Comparison of ENCODE assay signal across 25 mouse cellular contexts in genomic region chr17:34884704-34885103, GRCm38 (mm10). TPM values are rescaled to one million over a fixed set of nuclear protein-coding genes. Genes with fewer than 3 reads are reported as not detected.
DNase-seq lines count a peak whose midpoint lies in the region; ATAC-seq and TF ChIP-seq lines count a peak whose summit lies in the region.
"Had no signal": no experiment of that assay in that cellular context is flagged by ENCODE, and none has a peak within 500 bp of the region (broad histone marks: within the 10 kb centered on the region; RNA-seq: fewer than 3 reads in every experiment).

No protein-coding gene starts in this region.

- H3K4me1 ChIP-seq in liver, embryonic 12.5 days: peaks cover 47% of the 10 kb centered on the region
- peaks cover 17% of the 10 kb centered on the region for H3K4me1 ChIP-seq in embryonic fibroblast, embryonic 13.5 days (ENCODE audit: control insufficient read depth, insufficient read depth, low read length)
- H3K4me1 ChIP-seq in liver, embryonic 14.5 days (replicated peaks; ENCODE audit: control insufficient read depth in 2 of 2, insufficient read depth in 2 of 2, low read length in 1 of 2): peaks cover 0 to 22% of the 10 kb centered on the region in 2 experiments; a peak in 2 of 4 replicates
- no peaks in the 10 kb centered on the region for H3K4me1 ChIP-seq in midbrain, embryonic 11.5 days (ENCODE audit: control insufficient read depth, insufficient read depth, low read length)
- no peaks in the 10 kb centered on the region for H3K4me1 ChIP-seq in midbrain, embryonic 14.5 days (ENCODE audit: control insufficient read depth, insufficient read depth, low read length)
- H3K4me1 ChIP-seq in forebrain, embryonic 16.5 days (replicated peaks; ENCODE audit: control insufficient read depth, insufficient read depth, low read length): no peaks in the 10 kb centered on the region
- H3K4me1 ChIP-seq: forebrain, embryonic 13.5 days; forebrain, embryonic 15.5 days had no signal

- no peak for TF ChIP-seq POLR2A in embryonic fibroblast, embryonic 13.5 days (IDR thresholded peaks at IDR 0.05; ENCODE audit: low read depth, low read length)

- 0 out of 2 replicates have a peak, but pooled peaks cover 4% of the 10 kb centered on the region for H3K27me3 ChIP-seq in liver, embryonic 12.5 days (replicated peaks)
- no peaks in the 10 kb centered on the region for H3K27me3 ChIP-seq in liver, embryonic 14.5 days (ENCODE audit: control insufficient read depth, insufficient read depth, low read length)
- H3K27me3 ChIP-seq in midbrain, embryonic 11.5 days (ENCODE audit: control insufficient read depth, insufficient read depth, low read length): no peaks in the 10 kb centered on the region
- H3K27me3 ChIP-seq in midbrain, embryonic 14.5 days (ENCODE audit: control insufficient read depth, insufficient read depth, low read length): no peaks in the 10 kb centered on the region
- H3K27me3 ChIP-seq in forebrain, embryonic 16.5 days (replicated peaks; ENCODE audit: control insufficient read depth, insufficient read depth, low read length): 0 out of 2 replicates have a peak, but pooled peaks cover 3% of the 10 kb centered on the region
- H3K27me3 ChIP-seq: embryonic facial prominence, embryonic 13.5 days; embryonic facial prominence, embryonic 15.5 days; forebrain, embryonic 15.5 days; Patski had no signal

- 28% methylated on average over 6 of the region's 6 CpGs for WGBS in liver, embryonic 12.5 days (ENCODE audit: insufficient replicate concordance)
- WGBS in liver, embryonic 14.5 days (ENCODE audit: insufficient replicate concordance): 23% methylated on average over 6 of the region's 6 CpGs
- WGBS in midbrain, embryonic 11.5 days: 93% methylated on average over 6 of the region's 6 CpGs
- WGBS in midbrain, embryonic 14.5 days: 91% methylated on average over 6 of the region's 6 CpGs
- WGBS in forebrain, embryonic 16.5 days: 87% methylated on average over 6 of the region's 6 CpGs

- H3K4me2 ChIP-seq in liver, embryonic 12.5 days: 0 out of 2 replicates have a peak overlapping the region, but pooled peaks have one; percentile 11
- H3K4me2 ChIP-seq in liver, embryonic 14.5 days (ENCODE audit: low read depth): no peak overlapping the region
- H3K4me2 ChIP-seq in midbrain, embryonic 11.5 days: no peak overlapping the region
- no peak overlapping the region for H3K4me2 ChIP-seq in midbrain, embryonic 14.5 days (ENCODE audit: low read length)
- H3K4me2 ChIP-seq in forebrain, embryonic 16.5 days (ENCODE audit: low read length): no peak overlapping the region
- H3K4me2 ChIP-seq: embryonic facial prominence, embryonic 13.5 days; embryonic facial prominence, embryonic 15.5 days; forebrain, embryonic 13.5 days; forebrain, embryonic 15.5 days had no signal

- H3K9me3 ChIP-seq in liver, embryonic 12.5 days (replicated peaks): no peaks in the 10 kb centered on the region
- no peaks in the 10 kb centered on the region for H3K9me3 ChIP-seq in liver, embryonic 14.5 days (ENCODE audit: control insufficient read depth, low read length)
- no peaks in the 10 kb centered on the region for H3K9me3 ChIP-seq in midbrain, embryonic 11.5 days (ENCODE audit: control insufficient read depth, low read length)
- H3K9me3 ChIP-seq in midbrain, embryonic 14.5 days (ENCODE audit: control insufficient read depth, low read length): no peaks in the 10 kb centered on the region
- H3K9me3 ChIP-seq in forebrain, embryonic 16.5 days (ENCODE audit: control insufficient read depth, low read length): no peaks in the 10 kb centered on the region
- H3K9me3 ChIP-seq: embryonic facial prominence, embryonic 13.5 days; embryonic facial prominence, embryonic 15.5 days; forebrain, embryonic 13.5 days; forebrain, embryonic 15.5 days had no signal

- TF ChIP-seq CTCF in embryonic fibroblast, embryonic 13.5 days (IDR thresholded peaks at IDR 0.05; ENCODE audit: borderline replicate concordance, insufficient read depth, low read length): no peak
- TF ChIP-seq CTCF in liver, embryonic 14.5 days (IDR thresholded peaks at IDR 0.05; ENCODE audit: low read depth): no peak

- H3K9ac ChIP-seq in liver, embryonic 12.5 days: peak overlapping the region; percentile 6; the same call in 1 of the 2 replicates
- no peak overlapping the region for H3K9ac ChIP-seq in liver, embryonic 14.5 days (replicated peaks)
- no peak overlapping the region for H3K9ac ChIP-seq in midbrain, embryonic 11.5 days (ENCODE audit: low read length)
- no peak overlapping the region for H3K9ac ChIP-seq in midbrain, embryonic 14.5 days (replicated peaks; ENCODE audit: low read length)
- H3K9ac ChIP-seq in forebrain, embryonic 16.5 days (replicated peaks; ENCODE audit: low read depth, low read length): no peak overlapping the region
- H3K9ac ChIP-seq: embryonic facial prominence, embryonic 13.5 days; embryonic facial prominence, embryonic 15.5 days; forebrain, embryonic 13.5 days; forebrain, embryonic 15.5 days had no signal

- no peak overlapping the region for H3K4me3 ChIP-seq in liver, embryonic 12.5 days
- H3K4me3 ChIP-seq in embryonic fibroblast, embryonic 13.5 days (ENCODE audit: insufficient read depth, low read length): no peak overlapping the region
- no peak overlapping the region for H3K4me3 ChIP-seq in liver, embryonic 14.5 days (ENCODE audit: insufficient read depth in 1 of 2, low read depth in 2 of 2, low read length in 2 of 2)
- H3K4me3 ChIP-seq in midbrain, embryonic 11.5 days (ENCODE audit: low read depth, low read length): no peak overlapping the region
- H3K4me3 ChIP-seq in midbrain, embryonic 14.5 days (replicated peaks; ENCODE audit: low read depth, low read length): no peak overlapping the region
- no peak overlapping the region for H3K4me3 ChIP-seq in forebrain, embryonic 16.5 days (replicated peaks; ENCODE audit: low read length)
- H3K4me3 ChIP-seq: embryonic facial prominence, embryonic 13.5 days; embryonic facial prominence, embryonic 15.5 days; forebrain, embryonic 13.5 days; forebrain, embryonic 15.5 days had no signal

- no peak overlapping the region for H3K27ac ChIP-seq in liver, embryonic 12.5 days
- H3K27ac ChIP-seq in embryonic fibroblast, embryonic 13.5 days (ENCODE audit: insufficient read depth, low read length): peak overlapping the region; percentile 44; the same call in 1 of the 2 replicates
- H3K27ac ChIP-seq in liver, embryonic 14.5 days: no peak overlapping the region
- H3K27ac ChIP-seq in midbrain, embryonic 11.5 days (ENCODE audit: low read depth, low read length): no peak overlapping the region
- no peak overlapping the region for H3K27ac ChIP-seq in midbrain, embryonic 14.5 days (replicated peaks; ENCODE audit: low read depth, low read length)
- H3K27ac ChIP-seq in forebrain, embryonic 16.5 days (ENCODE audit: low read length): no peak overlapping the region
- H3K27ac ChIP-seq: embryonic facial prominence, embryonic 15.5 days; forebrain, embryonic 13.5 days; forebrain, embryonic 15.5 days had no signal

- no peak for DNase-seq in liver
- DNase-seq in liver, embryonic 14.5 days (ENCODE audit: low read depth in 3 of 3, low spot score in 3 of 3): no peak
- no peak for DNase-seq in midbrain, embryonic 11.5 days (ENCODE audit: low spot score, missing footprints)
- no peak for DNase-seq in midbrain, embryonic 14.5 days
- DNase-seq: adrenal gland, adult 8-10 months; adrenal gland, postnatal 14 days; adrenal gland, postnatal 36 days; cerebellum, adult 11-12 months; cerebellum, adult 2 months; cerebellum, adult 9-10 months; cerebellum, postnatal 10 days; cerebellum, postnatal 25 days had no signal

- no peak for TF ChIP-seq EP300 in liver, embryonic 14.5 days (IDR thresholded peaks at IDR 0.05; ENCODE audit: low read depth)

- no peaks in the 10 kb centered on the region for H3K36me3 ChIP-seq in liver, embryonic 12.5 days
- no peaks in the 10 kb centered on the region for H3K36me3 ChIP-seq in liver, embryonic 14.5 days (replicated peaks; ENCODE audit: control insufficient read depth, insufficient read depth, low read depth)
- no peaks in the 10 kb centered on the region for H3K36me3 ChIP-seq in midbrain, embryonic 11.5 days (ENCODE audit: control insufficient read depth, insufficient read depth, low read length)
- H3K36me3 ChIP-seq in midbrain, embryonic 14.5 days (ENCODE audit: control insufficient read depth, insufficient read depth, low read length): no peaks in the 10 kb centered on the region
- no peaks in the 10 kb centered on the region for H3K36me3 ChIP-seq in forebrain, embryonic 16.5 days (ENCODE audit: control insufficient read depth, insufficient read depth)
- H3K36me3 ChIP-seq: embryonic facial prominence, embryonic 13.5 days; embryonic facial prominence, embryonic 15.5 days; forebrain, embryonic 15.5 days had no signal

- ATAC-seq in liver, embryonic 12.5 days: peak; percentile 48
- peak; percentile 18; the same call in 1 of the 2 replicates for ATAC-seq in liver, embryonic 14.5 days (ENCODE audit: insufficient read depth)
- ATAC-seq in megakaryocyte-erythroid progenitor cell, adult 5-6 weeks (replicated peaks; ENCODE audit: low FRiP score, low TSS enrichment, poor library complexity, severe bottlenecking): 0 out of 2 replicates have a peak, but pooled peaks have one; percentile 23
- no peak for ATAC-seq in midbrain, embryonic 11.5 days (ENCODE audit: low FRiP score)
- ATAC-seq in midbrain, embryonic 14.5 days (ENCODE audit: low FRiP score, low TSS enrichment): no peak
- ATAC-seq in forebrain, embryonic 16.5 days: no peak
- ATAC-seq: activated CD4-positive, CD25-positive, alpha-beta regulatory T cell, adult 4 months; forebrain, embryonic 13.5 days; forebrain, embryonic 15.5 days; Patski had no signal

RNA-seq across cellular contexts. Expression of gene Gm20547, which starts 2.9 kb away (rescaled TPM):
- not detected in 2 replicates for polyA plus RNA-seq in liver, embryonic 12.5 days (2016; fragmentation: Nextera tagmentation; extraction: Ambion mirVana)
- polyA plus RNA-seq in embryonic fibroblast, embryonic 13.5 days (2011; ENCODE audit: insufficient read length, low read depth, missing spikeins): 0.58 TPM in 1 of 2 replicates, not detected in the other
- 0.02 TPM in 2 replicates for polyA plus RNA-seq in liver, embryonic 14.5 days (2012; rRNA removed)
- not detected in 2 replicates for polyA plus RNA-seq in liver, embryonic 14.5 days (2014; fragmentation: Nextera tagmentation; extraction: Ambion mirVana)
- not detected in 2 replicates for total RNA-seq in megakaryocyte-erythroid progenitor cell, adult 5-6 weeks (2014; fragmentation: Nextera tagmentation)
- not detected in 2 replicates for total RNA-seq in megakaryocyte-erythroid progenitor cell, adult 5-6 weeks (2017)
- 0.05 and 0.15 TPM in 2 replicates for polyA plus RNA-seq in midbrain, embryonic 11.5 days (2014; fragmentation: Nextera tagmentation; extraction: Ambion mirVana)
- not detected in 2 replicates for polyA plus RNA-seq in midbrain, embryonic 14.5 days (2014; fragmentation: Nextera tagmentation; extraction: Ambion mirVana)
- polyA plus RNA-seq in forebrain, embryonic 16.5 days (2015; fragmentation: Nextera tagmentation; extraction: Ambion mirVana): 0.29 TPM in 1 of 2 replicates, not detected in the other
- total RNA-seq: adrenal gland, postnatal 14 days; adrenal gland, postnatal 36 days had no signal
- polyA plus RNA-seq: activated CD4-positive, CD25-positive, alpha-beta regulatory T cell, adult 4 months; C2C12; embryonic facial prominence, embryonic 11.5 days; embryonic facial prominence, embryonic 13.5 days; embryonic facial prominence, embryonic 15.5 days; forebrain, embryonic 11.5 days; forebrain, embryonic 13.5 days; forebrain, embryonic 15.5 days; Patski had no signal

RNA-seq across cellular contexts. Expression of gene Zbtb12, which starts 5.4 kb away (rescaled TPM):
- polyA plus RNA-seq in liver, embryonic 12.5 days (2016; fragmentation: Nextera tagmentation; extraction: Ambion mirVana): 1.8 and 1.9 TPM in 2 replicates
- polyA plus RNA-seq in embryonic fibroblast, embryonic 13.5 days (2011; ENCODE audit: insufficient read length, low read depth, missing spikeins): 12.3 and 16.2 TPM in 2 replicates
- polyA plus RNA-seq in liver, embryonic 14.5 days (2012; rRNA removed): 5.1 and 6.2 TPM in 2 replicates
- 0.10 and 0.14 TPM in 2 replicates for polyA plus RNA-seq in liver, embryonic 14.5 days (2014; fragmentation: Nextera tagmentation; extraction: Ambion mirVana)
- total RNA-seq in megakaryocyte-erythroid progenitor cell, adult 5-6 weeks (2014; fragmentation: Nextera tagmentation): 8.0 and 9.4 TPM in 2 replicates
- 4.7 and 10.1 TPM in 2 replicates for total RNA-seq in megakaryocyte-erythroid progenitor cell, adult 5-6 weeks (2017)
- 2.5 and 2.9 TPM in 2 replicates for polyA plus RNA-seq in midbrain, embryonic 11.5 days (2014; fragmentation: Nextera tagmentation; extraction: Ambion mirVana)
- polyA plus RNA-seq in midbrain, embryonic 14.5 days (2014; fragmentation: Nextera tagmentation; extraction: Ambion mirVana): 3.0 and 6.8 TPM in 2 replicates
- polyA plus RNA-seq in forebrain, embryonic 16.5 days (2015; fragmentation: Nextera tagmentation; extraction: Ambion mirVana): 7.1 and 8.0 TPM in 2 replicates
- polyA plus RNA-seq: activated CD4-positive, CD25-positive, alpha-beta regulatory T cell, adult 4 months had no signal

RNA-seq across cellular contexts. Expression of gene C2, which starts 13.4 kb away (rescaled TPM):
- polyA plus RNA-seq in liver, embryonic 12.5 days (2016; fragmentation: Nextera tagmentation; extraction: Ambion mirVana): 7.9 and 8.2 TPM in 2 replicates
- 3.0 and 6.6 TPM in 2 replicates for polyA plus RNA-seq in embryonic fibroblast, embryonic 13.5 days (2011; ENCODE audit: insufficient read length, low read depth, missing spikeins)
- polyA plus RNA-seq in liver, embryonic 14.5 days (2012; rRNA removed): 14.6 and 15.6 TPM in 2 replicates
- 14.1 and 15.8 TPM in 2 replicates for polyA plus RNA-seq in liver, embryonic 14.5 days (2014; fragmentation: Nextera tagmentation; extraction: Ambion mirVana)
- total RNA-seq in megakaryocyte-erythroid progenitor cell, adult 5-6 weeks (2014; fragmentation: Nextera tagmentation): 8.6 TPM in 1 of 2 replicates, not detected in the other
- total RNA-seq in megakaryocyte-erythroid progenitor cell, adult 5-6 weeks (2017): 5.7 and 7.4 TPM in 2 replicates
- 0.83 and 1.5 TPM in 2 replicates for polyA plus RNA-seq in midbrain, embryonic 11.5 days (2014; fragmentation: Nextera tagmentation; extraction: Ambion mirVana)
- 2.1 and 3.6 TPM in 2 replicates for polyA plus RNA-seq in midbrain, embryonic 14.5 days (2014; fragmentation: Nextera tagmentation; extraction: Ambion mirVana)
- polyA plus RNA-seq in forebrain, embryonic 16.5 days (2015; fragmentation: Nextera tagmentation; extraction: Ambion mirVana): 1.6 and 1.7 TPM in 2 replicates

RNA-seq across cellular contexts. Expression of gene Ehmt2, which starts 13.6 kb away (rescaled TPM):
- polyA plus RNA-seq in liver, embryonic 12.5 days (2016; fragmentation: Nextera tagmentation; extraction: Ambion mirVana): 27.1 and 32.8 TPM in 2 replicates
- 84.7 and 94.2 TPM in 2 replicates for polyA plus RNA-seq in embryonic fibroblast, embryonic 13.5 days (2011; ENCODE audit: insufficient read length, low read depth, missing spikeins)
- polyA plus RNA-seq in liver, embryonic 14.5 days (2012; rRNA removed): 28.5 and 29.7 TPM in 2 replicates
- polyA plus RNA-seq in liver, embryonic 14.5 days (2014; fragmentation: Nextera tagmentation; extraction: Ambion mirVana): 10.2 TPM in 2 replicates
- 86.2 and 86.5 TPM in 2 replicates for total RNA-seq in megakaryocyte-erythroid progenitor cell, adult 5-6 weeks (2014; fragmentation: Nextera tagmentation)
- total RNA-seq in megakaryocyte-erythroid progenitor cell, adult 5-6 weeks (2017): 72.7 and 83.8 TPM in 2 replicates
- polyA plus RNA-seq in midbrain, embryonic 11.5 days (2014; fragmentation: Nextera tagmentation; extraction: Ambion mirVana): 56.9 and 60.5 TPM in 2 replicates
- 91.6 and 97.0 TPM in 2 replicates for polyA plus RNA-seq in midbrain, embryonic 14.5 days (2014; fragmentation: Nextera tagmentation; extraction: Ambion mirVana)
- polyA plus RNA-seq in forebrain, embryonic 16.5 days (2015; fragmentation: Nextera tagmentation; extraction: Ambion mirVana): 107 and 121 TPM in 2 replicates

RNA-seq across cellular contexts. Expression of gene Cfb, which starts 22.4 kb away (rescaled TPM):
- polyA plus RNA-seq in liver, embryonic 12.5 days (2016; fragmentation: Nextera tagmentation; extraction: Ambion mirVana): 83.5 and 85.0 TPM in 2 replicates
- polyA plus RNA-seq in embryonic fibroblast, embryonic 13.5 days (2011; ENCODE audit: insufficient read length, low read depth, missing spikeins): 0.26 TPM in 1 of 2 replicates, not detected in the other
- 103 and 159 TPM in 2 replicates for polyA plus RNA-seq in liver, embryonic 14.5 days (2012; rRNA removed)
- 138 and 146 TPM in 2 replicates for polyA plus RNA-seq in liver, embryonic 14.5 days (2014; fragmentation: Nextera tagmentation; extraction: Ambion mirVana)
- not detected in 2 replicates for total RNA-seq in megakaryocyte-erythroid progenitor cell, adult 5-6 weeks (2014; fragmentation: Nextera tagmentation)
- total RNA-seq in megakaryocyte-erythroid progenitor cell, adult 5-6 weeks (2017): not detected in 2 replicates
- polyA plus RNA-seq in midbrain, embryonic 11.5 days (2014; fragmentation: Nextera tagmentation; extraction: Ambion mirVana): 1.6 and 1.9 TPM in 2 replicates
- polyA plus RNA-seq in midbrain, embryonic 14.5 days (2014; fragmentation: Nextera tagmentation; extraction: Ambion mirVana): 1.8 and 3.0 TPM in 2 replicates
- polyA plus RNA-seq in forebrain, embryonic 16.5 days (2015; fragmentation: Nextera tagmentation; extraction: Ambion mirVana): 1.1 and 1.3 TPM in 2 replicates

Comparison
In these comparisons a context has a peak if more than half of its experiments do, and no peak if none do; other contexts are left out.
1. ATAC-seq: peak in liver, embryonic 12.5 days (single experiment), liver, embryonic 14.5 days (single experiment) and megakaryocyte-erythroid progenitor cell, adult 5-6 weeks (single experiment); none in midbrain, embryonic 11.5 days (single experiment), midbrain, embryonic 14.5 days (single experiment) and forebrain, embryonic 16.5 days (single experiment).